Mouse (Mus musculus) lung, adult 18-20 months (tissue): ENCODE results near the gene Tmem72.

Experiments used
- DNase-seq, 2 experiments: peaks; one replicate each; pipeline ENCODE4 v3.0.0; 2022; ENCODE audit warnings: mixed read lengths in 2 of 2

Tmem72 gene

GRCm38 (mm10) chr6:116716666-116717065, at the start of gene Tmem72:
Gene Tmem72 (minus strand): TSS chr6:116716913.
- DNase-seq, result no peak

GRCm38 (mm10) chr6:116764524-116764923, 47.8 kb upstream of the Tmem72 start:
- DNase-seq, result no peak

GRCm38 (mm10) chr6:116762333-116762732, 45.6 kb upstream of the Tmem72 start:
- DNase-seq, result no peak

DNA sequence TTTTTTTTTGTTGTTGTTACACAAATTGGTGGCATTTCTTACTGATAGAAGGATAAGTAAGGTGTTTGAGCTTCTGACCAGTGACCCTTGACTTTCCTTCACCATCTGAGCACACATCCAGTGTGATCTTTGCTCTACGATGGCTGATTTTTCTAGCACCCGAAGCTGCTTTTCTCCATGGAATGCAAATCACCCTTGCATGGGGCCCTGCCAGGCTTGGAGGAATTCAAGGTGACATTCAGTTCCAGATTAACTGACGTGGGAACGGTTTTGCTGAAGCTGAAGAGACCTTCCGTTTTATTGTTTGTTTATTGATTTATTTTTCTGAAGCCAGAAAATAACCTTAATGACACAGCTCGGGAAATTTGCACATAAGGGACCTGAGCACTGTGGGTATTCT, 43.5 kb upstream of the Tmem72 start:
- no peak for DNase-seq

GRCm38 (mm10) chr6:116756364-116756763, 39.7 kb upstream of the Tmem72 start:
- no peak for DNase-seq

- DNase-seq, result no peak
These were observed 21.3 kb upstream of the Tmem72 start for GRCm38 (mm10) chr6:116738046-116738445.

- no peak for DNase-seq
These were observed 18.6 kb upstream of the Tmem72 start for GRCm38 (mm10) chr6:116735361-116735760.

DNA sequence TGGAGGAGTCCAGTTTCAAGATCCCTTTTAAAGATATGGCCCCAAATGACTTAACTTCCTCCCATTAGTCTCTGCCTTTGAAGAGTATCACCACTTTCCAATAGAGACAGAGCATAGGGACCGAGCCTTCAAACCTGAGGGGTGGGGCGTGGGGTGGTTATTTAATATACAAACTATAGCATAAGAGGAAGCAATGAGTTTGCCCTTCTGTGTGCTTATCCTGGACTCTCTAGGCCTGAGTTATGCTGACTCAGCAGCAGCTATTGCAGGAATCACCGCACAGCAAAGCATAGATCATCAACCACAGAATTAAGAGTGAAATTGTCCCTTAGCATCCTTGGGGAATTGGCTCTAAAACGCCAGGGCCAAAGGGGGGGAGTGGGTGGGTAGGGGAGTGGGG, 16.9 kb upstream of the Tmem72 start:
- no peak for DNase-seq

DNA sequence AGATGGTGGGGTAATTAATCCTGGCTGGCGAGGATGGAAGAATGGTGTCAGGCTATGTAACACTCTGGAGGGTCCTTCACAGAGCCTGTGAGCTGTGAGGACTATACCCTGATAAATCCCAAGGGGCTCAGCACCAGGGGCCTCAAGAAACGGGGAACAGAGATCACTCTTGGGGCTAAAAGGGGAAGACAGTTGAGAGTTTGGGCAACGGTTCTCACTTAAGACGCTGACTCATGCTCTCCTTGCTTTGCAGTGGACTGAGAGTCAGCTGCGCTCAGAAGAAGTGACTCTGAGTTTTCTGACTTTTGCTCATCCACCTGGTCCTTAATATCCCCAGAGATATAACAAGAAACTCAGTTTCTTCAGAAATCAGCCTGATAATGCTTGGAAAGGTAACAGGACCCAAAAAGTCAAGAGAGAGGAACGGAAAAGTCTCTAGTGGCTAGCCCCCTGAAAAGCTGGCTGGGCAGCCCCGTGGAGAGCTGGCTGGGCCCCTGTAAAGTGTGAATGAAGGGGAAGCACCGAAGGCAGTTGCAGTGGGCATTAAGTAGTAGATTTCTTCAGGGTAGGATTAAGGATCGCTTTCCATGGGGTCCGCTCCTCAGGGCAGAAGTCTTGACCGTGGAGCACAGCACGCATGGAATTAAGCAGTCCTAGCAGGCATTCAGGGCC, 7.9 kb upstream of the Tmem72 start:
- DNase-seq, result no peak

- no peak for DNase-seq
These were observed 2.2 kb upstream of the Tmem72 start for GRCm38 (mm10) chr6:116718920-116719319.

GRCm38 (mm10) chr6:116718361-116718760, 1.6 kb upstream of the Tmem72 start:
- DNase-seq, result no peak

- no peak for DNase-seq
These were observed 1.1 kb upstream of the Tmem72 start for GRCm38 (mm10) chr6:116717851-116718250.

GRCm38 (mm10) chr6:116715166-116715565, 1.5 kb downstream of the Tmem72 start:
- DNase-seq, result no peak

DNA sequence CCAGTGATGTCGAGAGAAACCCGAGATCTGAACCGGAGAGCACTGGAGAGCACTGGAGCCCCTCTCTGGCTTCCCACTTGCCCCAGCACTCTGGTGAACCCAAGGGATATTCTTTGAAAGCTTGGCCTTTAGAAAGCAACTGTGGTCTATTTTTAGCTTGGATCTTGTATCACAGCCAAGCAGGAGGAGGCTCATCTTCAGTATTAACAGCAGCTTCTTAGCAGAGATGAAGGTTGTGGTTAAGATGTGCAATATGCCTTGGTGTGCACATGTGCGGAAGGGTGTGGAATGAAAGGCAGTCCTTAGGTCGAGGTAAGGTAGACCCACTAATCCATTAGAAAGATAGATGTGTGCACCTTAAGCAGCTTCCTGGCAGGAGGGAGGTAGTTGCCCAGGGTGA, 2.1 kb downstream of the Tmem72 start:
- DNase-seq, result no peak

GRCm38 (mm10) chr6:116713966-116714365, 2.7 kb downstream of the Tmem72 start:
- no peak for DNase-seq

DNA sequence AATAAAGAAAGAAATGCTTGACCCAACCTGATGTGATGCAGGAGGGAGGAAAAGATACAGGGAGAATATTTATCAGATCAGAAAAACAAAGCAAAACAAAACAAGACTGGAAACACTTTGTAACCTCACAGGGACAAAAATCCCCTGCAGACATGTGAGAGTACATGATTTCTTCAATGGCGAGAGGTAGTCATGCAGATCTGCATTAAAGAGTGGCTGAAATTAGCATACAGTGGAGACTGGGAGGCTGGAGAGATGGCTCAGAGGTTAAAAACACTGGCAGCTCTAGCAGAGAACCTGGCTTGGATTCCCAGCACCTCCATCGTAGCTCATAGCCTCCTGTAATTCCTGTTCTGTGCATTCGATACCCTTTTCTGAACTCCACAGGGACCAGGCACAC, 4.2 kb downstream of the Tmem72 start:
- no peak for DNase-seq

- DNase-seq, result no peak
These were observed 4.7 kb downstream of the Tmem72 start for GRCm38 (mm10) chr6:116712062-116712461.

GRCm38 (mm10) chr6:116704320-116704719, 12.4 kb downstream of the Tmem72 start:
- no peak for DNase-seq

DNA sequence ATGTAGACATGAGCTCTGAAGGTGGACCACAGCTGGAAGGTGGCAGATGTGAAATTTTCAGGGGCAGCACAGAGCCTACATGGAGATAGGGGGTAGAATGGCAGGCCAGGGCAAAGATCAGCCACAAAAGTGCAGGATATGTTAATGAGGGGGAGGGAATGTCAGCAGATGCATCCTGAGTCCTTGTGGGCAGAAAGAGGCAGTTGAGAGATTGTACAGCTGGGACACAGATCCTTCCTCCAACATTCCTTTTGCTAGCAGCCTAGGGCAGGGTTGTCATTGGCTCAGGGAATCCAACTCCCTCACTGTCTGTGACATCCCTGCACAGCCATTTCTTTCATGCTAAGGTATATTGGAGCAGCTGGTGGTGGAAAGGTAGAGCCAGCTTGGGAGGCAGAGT, 15.9 kb downstream of the Tmem72 start:
- no peak for DNase-seq

DNA sequence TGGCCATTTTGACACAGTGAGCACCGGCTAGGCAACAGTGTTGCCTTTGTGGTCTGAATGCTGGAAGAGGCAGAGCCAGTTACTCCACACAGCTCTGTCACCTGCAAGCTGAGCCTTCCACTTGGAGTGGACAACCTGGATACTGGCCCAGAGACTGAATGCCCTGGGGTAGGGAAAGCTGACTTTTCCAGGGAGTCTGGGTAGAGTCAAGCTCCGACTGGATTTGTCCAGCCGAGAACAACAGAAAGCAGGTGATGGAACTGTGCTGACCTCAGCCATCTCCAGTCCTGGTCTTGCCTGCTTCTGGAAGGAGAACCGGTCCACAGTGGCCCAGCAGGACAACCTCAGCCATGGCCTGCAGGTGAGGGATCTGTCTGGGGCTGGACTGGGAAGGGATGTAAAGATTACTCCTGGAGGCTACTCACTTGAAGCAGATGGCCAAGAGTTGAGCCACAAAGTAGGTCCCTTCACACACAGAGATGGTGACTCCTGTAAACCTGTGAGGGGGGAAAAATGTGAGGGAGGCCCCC, 18.8 kb downstream of the Tmem72 start:
- no peak for DNase-seq

- no peak for DNase-seq
These were observed 19.3 kb downstream of the Tmem72 start for GRCm38 (mm10) chr6:116697413-116697812.

DNA sequence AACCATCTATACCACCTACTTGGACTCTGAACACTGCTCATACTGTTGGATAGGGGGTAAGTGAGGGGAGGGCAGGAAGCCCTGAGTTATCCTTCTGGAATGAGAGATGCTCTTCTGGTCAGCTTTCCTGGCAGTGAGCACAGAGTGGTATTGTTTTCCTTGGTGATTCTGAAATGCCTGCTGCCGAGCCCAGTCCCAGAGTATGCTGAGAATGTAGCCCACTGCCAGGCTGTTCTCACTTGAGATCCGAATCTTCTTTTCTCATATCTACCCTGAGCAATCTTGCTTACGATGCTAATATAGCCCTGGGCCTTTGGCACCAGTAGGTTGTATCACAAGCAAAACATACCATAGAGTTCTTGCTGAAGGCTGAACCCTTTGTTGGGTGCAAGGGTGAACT, 22.4 kb downstream of the Tmem72 start:
- DNase-seq, result no peak

DNA sequence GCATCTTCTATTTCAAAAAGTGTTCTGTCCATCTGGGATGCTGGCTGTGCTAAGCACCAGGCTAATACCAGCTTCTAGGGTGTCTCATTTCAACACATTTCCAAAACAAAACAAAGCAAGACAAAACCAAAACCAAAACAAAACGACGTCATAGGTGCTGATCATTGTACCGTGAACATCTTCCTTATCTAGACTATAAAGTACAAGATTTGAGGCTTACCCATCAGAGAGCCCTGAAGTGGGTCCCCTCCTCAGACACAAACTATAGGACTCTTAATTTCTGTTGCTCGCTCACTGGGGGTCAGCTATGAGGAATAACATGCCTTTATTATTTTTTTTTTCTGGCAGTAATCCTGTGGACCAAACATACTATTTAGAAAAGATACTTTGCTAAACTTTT, 23.1 kb downstream of the Tmem72 start:
- DNase-seq, result no peak

- peak; percentile 78 to 84 for DNase-seq
These were observed 34.4 kb downstream of the Tmem72 start for GRCm38 (mm10) chr6:116682317-116682716.
